Mouse (Mus musculus): Measurements from ENCODE around the gene Efcab3. TPM values are rescaled to one million over a fixed set of nuclear protein-coding genes. Genes with fewer than 3 reads are reported as not detected.

Efcab3 gene
- total and polyA plus RNA-seq, 2 experiments from 2014 or later = not detected

DNA sequence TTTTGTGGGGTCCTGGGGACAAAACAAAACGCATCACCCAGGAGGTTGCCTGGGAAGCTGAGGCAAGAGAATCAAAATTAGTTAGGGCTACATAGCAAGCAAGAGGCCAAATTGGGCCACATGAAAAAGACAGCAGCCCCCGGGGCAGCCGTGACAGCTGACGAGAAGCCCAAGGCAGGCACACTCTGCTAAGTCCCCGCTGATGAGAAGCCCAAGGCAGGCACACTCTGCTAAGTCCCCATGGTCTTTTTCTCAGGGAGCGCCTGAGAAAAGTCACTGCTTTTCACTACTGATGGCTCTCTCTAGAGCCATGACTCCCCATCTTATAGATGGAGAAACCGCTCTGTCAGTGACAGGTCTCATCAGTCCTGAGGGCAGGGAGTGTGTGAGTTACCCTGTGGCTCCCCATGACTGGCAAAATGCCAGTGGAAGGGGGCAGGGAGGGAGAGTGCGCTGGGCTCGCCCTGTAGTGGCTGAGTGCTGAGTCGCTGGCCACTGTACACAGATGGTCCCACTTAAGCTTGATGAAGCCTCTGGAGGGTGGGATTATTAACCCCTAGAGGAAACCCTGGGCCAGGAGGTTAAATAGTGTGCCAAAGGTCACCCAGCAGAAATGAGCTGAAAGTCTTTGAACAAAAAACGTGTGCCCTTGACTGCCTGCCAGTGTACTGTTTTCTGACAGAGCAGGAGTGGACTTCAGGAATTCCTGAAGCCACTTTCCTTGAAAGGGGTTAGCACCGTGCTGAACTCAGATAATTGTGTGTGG lies 89.9 kb downstream of the Efcab3 start:
- 31% methylated on average over 12 of the region's 12 CpGs for WGBS
- Histone ChIP-seq H3K4me1 (ENCODE audit: insufficient read depth, low read length) (no peaks in the 10 kb centered on the region; the same call in 1 of the 2 replicates), H3K27me3 (ENCODE audit: insufficient read depth, low read length) (no peaks in the 10 kb centered on the region), H3K9me3 (ENCODE audit: low read length) (no peaks in the 10 kb centered on the region), H3K4me2 (ENCODE audit: low read depth, low read length, poor library complexity, severe bottlenecking) (no peak overlapping the region), H3K36me3 (ENCODE audit: insufficient read depth, low read length) (no peaks in the 10 kb centered on the region), H3K4me3 (ENCODE audit: low read depth, low read length) (no peak overlapping the region), H3K27ac (ENCODE audit: low read depth, low read length) (no peak overlapping the region), H3K9ac (replicated peaks; ENCODE audit: low read length, poor library complexity, severe bottlenecking) (no peak overlapping the region)
- TF ChIP-seq CTCF (IDR thresholded peaks at IDR 0.05) = no peak
- ATAC-seq (ENCODE audit: low FRiP score) = peak; percentile 54; the same call in 1 of the 2 replicates
- DNase-seq (ENCODE audit: low spot score) = peak; percentile 35

DNA sequence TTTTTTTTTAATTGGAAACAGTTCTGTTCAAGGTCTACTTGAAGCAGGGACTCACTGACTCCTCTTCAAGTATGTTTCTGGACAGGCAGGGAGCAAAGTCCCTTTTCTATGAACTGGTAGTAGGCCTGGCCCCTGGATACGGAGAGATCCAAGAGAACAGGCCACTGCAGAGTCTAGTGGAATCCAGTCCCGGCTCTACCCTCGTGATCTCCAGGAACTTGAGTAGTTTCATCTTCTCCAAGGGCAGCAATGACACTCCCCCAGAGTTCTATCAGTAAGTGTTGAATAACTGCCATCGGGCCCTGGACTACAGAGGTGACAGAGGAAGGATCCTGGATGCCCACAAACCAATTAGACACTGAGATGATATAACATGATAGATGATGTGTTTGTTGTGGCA lies 92.5 kb downstream of the Efcab3 start:
- TF ChIP-seq CTCF (IDR thresholded peaks at IDR 0.05) = no peak
- no peak for ATAC-seq (ENCODE audit: low FRiP score)
- Histone ChIP-seq H3K9ac (replicated peaks; ENCODE audit: low read length, poor library complexity, severe bottlenecking) (no peak overlapping the region), H3K4me1 (ENCODE audit: insufficient read depth, low read length) (no peaks in the 10 kb centered on the region; the same call in 1 of the 2 replicates), H3K4me2 (ENCODE audit: low read depth, low read length, poor library complexity, severe bottlenecking) (no peak overlapping the region), H3K27ac (ENCODE audit: low read depth, low read length) (no peak overlapping the region), H3K27me3 (ENCODE audit: insufficient read depth, low read length) (no peaks in the 10 kb centered on the region), H3K9me3 (ENCODE audit: low read length) (no peaks in the 10 kb centered on the region), H3K36me3 (ENCODE audit: insufficient read depth, low read length) (no peaks in the 10 kb centered on the region), H3K4me3 (ENCODE audit: low read depth, low read length) (no peak overlapping the region)
- 79% methylated on average over 4 of the region's 4 CpGs for WGBS
- no peak for DNase-seq (ENCODE audit: low spot score)

DNA sequence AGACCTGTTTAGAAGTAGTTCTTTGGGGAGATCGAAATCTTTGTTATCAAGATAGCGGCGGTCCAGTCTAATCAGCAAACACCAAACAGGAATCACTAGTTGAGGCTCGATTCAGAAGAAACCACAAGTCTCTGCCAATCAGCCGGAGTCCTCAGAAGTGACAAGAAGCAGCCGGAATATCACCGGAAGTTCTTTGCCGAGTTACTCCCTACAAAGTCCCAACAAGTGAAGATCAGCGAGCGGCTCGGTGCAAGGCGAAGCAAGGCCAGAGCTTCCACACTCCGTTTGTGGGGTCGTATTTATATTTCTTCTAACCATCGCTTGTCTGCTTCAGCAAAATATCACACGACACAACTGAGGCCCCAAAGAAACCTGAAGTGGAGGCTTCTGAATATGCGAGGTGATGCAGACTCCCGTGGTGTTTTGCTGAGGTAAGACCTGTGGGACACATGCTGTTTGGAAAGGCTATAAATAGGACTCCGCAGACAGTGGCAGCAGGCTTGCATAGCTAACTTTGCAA lies 93.4 kb downstream of the Efcab3 start:
- H3K4me2 ChIP-seq (ENCODE audit: low read depth, low read length, poor library complexity, severe bottlenecking) = no peak overlapping the region
- H3K9ac ChIP-seq (replicated peaks; ENCODE audit: low read length, poor library complexity, severe bottlenecking) = no peak overlapping the region
- H3K27me3 ChIP-seq (ENCODE audit: insufficient read depth, low read length) = no peaks in the 10 kb centered on the region
- H3K4me1 ChIP-seq (ENCODE audit: insufficient read depth, low read length) = no peaks in the 10 kb centered on the region; the same call in 1 of the 2 replicates
- no peaks in the 10 kb centered on the region for H3K9me3 ChIP-seq (ENCODE audit: low read length)
- no peak for ATAC-seq (ENCODE audit: low FRiP score)
- no peak for TF ChIP-seq CTCF (IDR thresholded peaks at IDR 0.05)
- DNase-seq (ENCODE audit: low spot score) = no peak
- WGBS = 88% methylated on average over 19 of the region's 19 CpGs
- no peaks in the 10 kb centered on the region for H3K36me3 ChIP-seq (ENCODE audit: insufficient read depth, low read length)
- no peak overlapping the region for H3K27ac ChIP-seq (ENCODE audit: low read depth, low read length)
- H3K4me3 ChIP-seq (ENCODE audit: low read depth, low read length) = no peak overlapping the region

DNA sequence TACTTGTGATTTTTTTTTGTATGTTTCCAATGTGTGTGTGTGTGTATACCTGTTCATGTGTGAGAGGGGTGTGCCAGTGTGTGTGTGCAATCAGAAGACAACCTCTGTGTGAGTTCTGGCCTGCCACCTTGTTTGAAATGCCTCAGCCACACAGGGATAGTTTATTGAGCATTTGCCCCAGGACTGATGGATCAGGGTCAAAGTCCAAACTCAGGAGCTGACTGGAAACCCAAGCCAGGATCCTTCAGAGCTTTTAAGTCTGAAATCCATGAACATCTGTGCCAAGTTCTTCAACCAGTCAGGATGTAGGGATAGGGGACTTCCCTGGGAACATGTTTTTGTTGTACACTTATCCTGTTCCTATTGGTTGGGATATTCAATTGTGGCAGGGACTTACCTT lies 94.7 kb downstream of the Efcab3 start:
- H3K4me1 ChIP-seq (ENCODE audit: insufficient read depth, low read length) = no peaks in the 10 kb centered on the region; the same call in 1 of the 2 replicates
- no peak overlapping the region for H3K27ac ChIP-seq (ENCODE audit: low read depth, low read length)
- no peak overlapping the region for H3K9ac ChIP-seq (replicated peaks; ENCODE audit: low read length, poor library complexity, severe bottlenecking)
- H3K4me2 ChIP-seq (ENCODE audit: low read depth, low read length, poor library complexity, severe bottlenecking) = no peak overlapping the region
- TF ChIP-seq CTCF (IDR thresholded peaks at IDR 0.05) = no peak
- no peaks in the 10 kb centered on the region for H3K9me3 ChIP-seq (ENCODE audit: low read length)
- DNase-seq (ENCODE audit: low spot score) (no peak), ATAC-seq (ENCODE audit: low FRiP score) (no peak)
- H3K4me3 ChIP-seq (ENCODE audit: low read depth, low read length) = no peak overlapping the region
- H3K27me3 ChIP-seq (ENCODE audit: insufficient read depth, low read length) = no peaks in the 10 kb centered on the region
- no peaks in the 10 kb centered on the region for H3K36me3 ChIP-seq (ENCODE audit: insufficient read depth, low read length)

DNA sequence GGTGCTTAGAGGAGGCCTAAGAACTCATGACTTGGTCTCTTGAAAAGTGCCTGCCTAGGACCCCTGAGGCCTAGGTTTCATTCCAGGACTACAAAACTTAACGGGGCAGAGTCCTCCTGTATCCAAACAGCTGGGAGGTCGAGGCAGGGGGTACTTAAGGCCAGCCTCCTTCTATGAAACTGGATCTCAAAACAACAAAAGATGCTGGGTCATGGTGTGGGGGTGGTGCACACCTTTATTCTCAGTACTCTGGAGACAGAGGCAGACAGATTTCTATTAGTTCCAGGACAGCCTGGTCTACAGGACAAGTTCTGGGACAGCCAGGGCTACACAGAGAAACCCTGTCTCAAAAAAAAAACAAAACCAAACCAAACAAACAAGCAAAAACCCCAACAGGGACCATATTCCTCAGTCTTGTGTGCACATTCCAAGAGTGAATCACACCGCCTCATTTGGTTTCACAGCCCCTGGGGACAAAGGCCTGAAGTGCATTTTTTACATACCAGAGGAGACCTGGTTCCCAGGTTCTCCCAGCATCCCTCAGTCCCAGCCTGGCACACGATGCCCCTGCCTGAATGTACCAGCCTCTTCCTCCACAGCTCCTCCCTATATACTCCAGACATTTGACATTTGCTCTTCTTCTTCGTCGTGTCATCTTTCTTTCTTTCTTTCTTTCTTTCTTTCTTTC lies 96.4 kb downstream of the Efcab3 start:
- TF ChIP-seq CTCF (IDR thresholded peaks at IDR 0.05) = no peak
- no peak overlapping the region for H3K27ac ChIP-seq (ENCODE audit: low read depth, low read length)
- 62% methylated on average over 6 of the region's 6 CpGs for WGBS

DNA sequence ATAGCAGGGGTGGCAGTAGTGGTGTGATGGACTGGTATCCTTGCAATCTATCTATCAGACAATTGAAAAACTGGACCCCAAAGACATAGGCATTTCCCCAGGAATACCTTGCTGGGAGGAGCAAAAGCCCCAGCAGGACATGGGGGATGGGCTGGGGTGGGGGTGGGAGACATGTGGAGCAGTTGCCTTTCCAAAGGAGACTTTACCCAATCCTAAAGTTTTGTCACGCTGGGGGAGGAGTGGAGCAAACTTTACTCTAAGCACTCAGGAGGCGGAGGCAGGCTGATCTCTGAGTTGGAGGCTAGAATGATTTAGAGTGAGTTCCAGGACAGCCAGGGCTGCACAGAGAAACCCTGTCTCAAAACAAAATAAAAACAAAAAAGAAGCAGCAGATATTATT lies 98.0 kb downstream of the Efcab3 start:
- 90% methylated on average over 2 of the region's 2 CpGs for WGBS

More for the DNA sequence above, 96.4 kb downstream of the Efcab3 start:
- no peaks in the 10 kb centered on the region for H3K36me3 ChIP-seq (ENCODE audit: insufficient read depth, low read length)
- ATAC-seq (ENCODE audit: low FRiP score) (no peak), DNase-seq (ENCODE audit: low spot score) (no peak)
- no peak overlapping the region for H3K4me2 ChIP-seq (ENCODE audit: low read depth, low read length, poor library complexity, severe bottlenecking)
- H3K9me3 ChIP-seq (ENCODE audit: low read length) = peaks cover 2% of the 10 kb centered on the region; the same call in 1 of the 2 replicates
- H3K9ac ChIP-seq (replicated peaks; ENCODE audit: low read length, poor library complexity, severe bottlenecking) = no peak overlapping the region
- H3K4me3 ChIP-seq (ENCODE audit: low read depth, low read length) = no peak overlapping the region
- H3K27me3 ChIP-seq (ENCODE audit: insufficient read depth, low read length) = no peaks in the 10 kb centered on the region
- no peaks in the 10 kb centered on the region for H3K4me1 ChIP-seq (ENCODE audit: insufficient read depth, low read length)

More for the DNA sequence above, 98.0 kb downstream of the Efcab3 start:
- Histone ChIP-seq H3K9me3 (ENCODE audit: low read length) (peaks cover 9% of the 10 kb centered on the region; the same call in 1 of the 2 replicates), H3K36me3 (ENCODE audit: insufficient read depth, low read length) (no peaks in the 10 kb centered on the region), H3K4me2 (ENCODE audit: low read depth, low read length, poor library complexity, severe bottlenecking) (no peak overlapping the region), H3K4me1 (ENCODE audit: insufficient read depth, low read length) (no peaks in the 10 kb centered on the region), H3K4me3 (ENCODE audit: low read depth, low read length) (no peak overlapping the region), H3K9ac (replicated peaks; ENCODE audit: low read length, poor library complexity, severe bottlenecking) (no peak overlapping the region), H3K27ac (ENCODE audit: low read depth, low read length) (no peak overlapping the region), H3K27me3 (ENCODE audit: insufficient read depth, low read length) (no peaks in the 10 kb centered on the region)
- no peak for DNase-seq (ENCODE audit: low spot score)
- no peak for ATAC-seq (ENCODE audit: low FRiP score)
- TF ChIP-seq CTCF (IDR thresholded peaks at IDR 0.05) = no peak

Measured in midbrain, postnatal 0 days (tissue).